Mouse (Mus musculus) right cerebral cortex, postnatal 4 days (tissue): ENCODE data around the gene Kif5c.

Source experiments
- DNase-seq: peaks from one replicate; pipeline ENCODE4 v3.0.0-alpha.2; 2022

The Kif5c gene

DNA sequence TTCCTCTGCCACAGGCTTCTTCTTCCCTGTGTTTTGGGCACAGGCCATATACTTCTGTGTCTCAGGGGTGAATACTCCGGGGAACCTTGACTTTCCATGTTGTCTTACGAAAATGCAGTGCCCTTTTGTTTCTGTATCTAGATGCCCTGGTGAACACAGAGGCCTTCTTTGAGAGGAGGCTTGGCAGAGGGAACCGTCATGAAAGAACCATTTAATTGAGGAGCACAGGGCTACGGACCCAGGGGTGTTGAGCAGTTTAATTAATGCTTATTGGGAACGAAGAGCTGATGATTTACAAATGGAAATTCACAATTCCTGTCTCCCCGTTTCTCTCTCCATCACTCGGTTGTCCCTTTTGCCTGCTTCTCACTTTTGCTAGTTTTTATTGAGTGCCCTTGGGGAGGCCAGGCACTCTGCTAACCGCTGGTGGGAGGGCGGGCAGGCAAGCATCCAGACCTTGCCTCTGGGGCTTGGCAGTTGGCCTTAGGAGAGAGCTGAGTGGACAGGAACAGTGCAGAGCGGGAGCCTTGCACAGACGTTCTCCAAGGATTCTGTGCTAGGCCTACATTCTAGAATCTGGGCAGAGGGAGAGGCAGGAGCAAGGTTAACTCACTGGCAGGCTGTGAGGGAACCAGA, 186.8 kb downstream of the Kif5c start:
- DNase-seq = peak; percentile 42

DNA sequence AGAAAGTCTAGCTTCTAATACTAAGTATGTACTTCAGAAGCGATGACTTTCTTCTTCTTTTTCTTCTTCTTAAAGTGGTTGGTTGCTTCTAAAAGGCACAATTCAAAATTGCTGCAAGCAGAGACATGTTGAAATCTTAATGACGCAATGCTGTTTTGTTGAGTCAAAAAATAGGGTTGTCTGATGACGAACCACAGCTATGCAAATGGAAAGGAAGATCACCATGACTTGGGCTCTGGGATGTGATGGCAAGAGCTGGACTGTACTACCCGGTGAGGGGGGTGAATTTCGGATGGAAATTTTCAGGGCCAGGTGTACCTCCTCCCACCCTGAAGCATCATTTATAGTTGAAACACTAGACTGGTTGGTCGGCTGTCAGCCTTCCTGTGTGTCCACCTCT, 190.4 kb downstream of the Kif5c start:
- no peak for DNase-seq

DNA sequence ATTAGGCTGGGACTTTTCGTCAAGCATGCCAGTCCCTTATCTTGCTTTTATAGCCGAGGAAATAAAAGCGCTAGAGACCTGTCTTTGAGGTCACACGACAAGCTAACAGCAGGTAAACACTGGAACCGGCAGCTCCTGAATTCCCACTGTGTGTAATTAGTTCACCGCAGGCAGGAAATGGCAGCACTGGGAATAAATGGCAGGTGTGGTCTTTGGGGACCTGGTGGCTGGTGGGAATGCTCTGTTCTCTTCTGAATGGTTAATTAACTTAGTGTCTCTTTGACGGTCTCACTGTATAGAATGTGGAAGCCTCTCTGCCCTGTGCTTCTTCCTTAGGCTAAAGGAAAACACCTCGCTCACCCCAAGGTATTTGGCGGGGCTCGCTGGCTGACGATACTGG, 192.3 kb downstream of the Kif5c start:
- no peak for DNase-seq

DNA sequence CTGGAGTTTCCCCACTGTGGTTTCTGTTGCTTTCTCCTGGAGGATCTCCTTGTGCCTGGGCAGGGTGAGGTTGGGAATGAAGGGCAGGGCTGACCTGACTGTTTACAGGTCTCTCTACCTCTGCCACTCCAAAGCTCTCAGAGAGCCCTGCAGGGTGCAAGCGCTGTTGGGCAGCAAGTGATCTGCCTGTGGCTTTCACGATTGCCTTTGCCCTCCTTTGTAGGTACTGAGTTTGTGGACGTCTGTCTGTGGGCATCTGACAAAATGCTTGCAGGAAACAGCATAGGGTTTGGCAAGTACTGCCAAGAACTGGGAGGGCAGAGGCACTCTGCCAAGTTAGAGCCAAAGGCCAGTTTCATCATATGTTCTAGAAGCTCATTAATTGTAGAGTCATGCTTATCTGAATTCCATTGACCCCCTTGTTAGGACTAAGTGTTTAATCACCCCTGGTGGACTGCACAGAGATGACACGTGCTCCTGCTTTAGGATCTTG, 192.8 kb downstream of the Kif5c start:
- no peak for DNase-seq

DNA sequence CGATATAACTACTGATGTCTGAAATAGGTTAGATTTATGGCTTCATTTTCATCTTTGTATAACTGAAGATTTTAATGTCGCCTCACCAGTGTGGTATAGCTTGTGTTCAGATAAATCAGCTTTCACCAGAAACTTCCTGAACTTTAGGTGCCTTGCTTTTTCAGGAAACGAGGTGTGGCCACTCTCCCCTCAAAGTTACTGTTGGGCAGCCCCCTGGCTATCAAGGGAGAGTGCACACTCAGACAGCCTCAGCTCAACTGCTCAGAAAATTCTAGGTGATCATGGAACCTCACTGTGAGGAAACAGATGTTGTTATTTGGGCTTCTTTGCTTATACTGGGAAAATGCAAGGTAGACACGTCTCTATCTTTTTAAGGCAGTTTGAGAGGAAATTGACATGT, 194.1 kb downstream of the Kif5c start:
- DNase-seq = no peak

DNA sequence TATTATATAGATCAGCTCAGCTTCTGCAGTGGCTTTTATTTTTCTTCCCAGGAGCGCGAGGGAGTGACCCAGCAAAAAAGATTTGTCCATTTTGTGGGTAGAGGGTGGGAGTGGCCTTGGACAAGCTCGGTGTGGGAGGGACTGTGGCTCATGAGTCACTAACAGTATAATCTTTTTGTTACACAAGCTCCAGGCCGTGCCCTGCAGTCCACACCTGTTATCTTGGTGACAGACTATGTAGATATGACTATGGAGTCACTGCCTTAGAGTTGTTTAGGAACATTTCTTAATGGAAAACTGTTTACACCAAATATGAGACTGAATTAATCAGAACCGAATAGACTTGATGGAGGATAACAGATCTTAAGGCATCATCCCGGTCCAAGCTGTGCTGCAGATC, 194.9 kb downstream of the Kif5c start:
- DNase-seq = no peak

DNA sequence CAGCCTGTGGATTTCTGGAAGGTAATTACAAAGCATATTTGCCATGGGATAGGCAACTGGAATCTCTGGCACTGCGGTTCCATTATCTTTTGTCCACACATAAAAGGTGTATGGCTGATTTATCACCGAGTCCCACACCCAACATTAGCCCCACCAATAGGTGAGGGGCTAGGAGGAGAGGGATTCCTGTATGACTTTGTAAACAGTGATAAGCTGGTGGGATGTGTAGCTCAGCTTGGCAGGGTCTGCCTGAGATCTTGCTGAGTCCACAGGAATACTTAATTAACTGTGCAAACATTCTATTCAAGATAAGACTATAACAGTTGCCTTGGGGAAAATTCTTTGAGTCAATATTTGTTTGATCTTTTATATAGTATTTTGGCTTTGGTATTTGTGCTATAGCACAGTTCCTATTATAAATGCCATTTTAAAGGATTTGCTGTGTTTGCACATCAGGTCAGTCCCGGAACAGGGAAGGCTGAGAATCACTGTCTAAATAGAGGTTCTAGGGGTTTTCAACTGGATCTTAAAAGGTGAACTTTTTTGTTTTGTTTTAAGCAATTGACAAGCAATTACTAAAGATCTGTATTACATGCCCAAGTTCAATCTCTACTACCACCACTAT, 196.7 kb downstream of the Kif5c start:
- no peak for DNase-seq

DNA sequence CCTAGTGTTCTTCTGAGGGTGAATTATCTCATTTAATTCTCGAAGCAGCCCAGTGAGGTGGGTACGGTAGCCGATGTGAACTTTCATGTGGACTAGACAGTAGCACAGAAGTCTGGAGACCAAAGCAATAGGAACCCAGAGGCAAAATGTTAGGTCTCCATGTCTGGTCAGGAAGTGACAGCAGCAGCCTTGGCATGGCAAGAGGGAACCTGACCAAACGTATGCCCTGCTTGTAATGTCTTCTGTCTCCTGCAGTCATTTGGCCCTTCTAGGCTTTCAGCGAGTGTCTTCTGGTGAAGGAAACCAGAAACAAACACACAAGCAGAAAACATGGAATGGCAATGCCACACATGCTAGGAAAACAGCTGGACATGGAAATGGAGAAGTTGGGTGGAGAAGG, 197.5 kb downstream of the Kif5c start:
- DNase-seq = no peak

DNA sequence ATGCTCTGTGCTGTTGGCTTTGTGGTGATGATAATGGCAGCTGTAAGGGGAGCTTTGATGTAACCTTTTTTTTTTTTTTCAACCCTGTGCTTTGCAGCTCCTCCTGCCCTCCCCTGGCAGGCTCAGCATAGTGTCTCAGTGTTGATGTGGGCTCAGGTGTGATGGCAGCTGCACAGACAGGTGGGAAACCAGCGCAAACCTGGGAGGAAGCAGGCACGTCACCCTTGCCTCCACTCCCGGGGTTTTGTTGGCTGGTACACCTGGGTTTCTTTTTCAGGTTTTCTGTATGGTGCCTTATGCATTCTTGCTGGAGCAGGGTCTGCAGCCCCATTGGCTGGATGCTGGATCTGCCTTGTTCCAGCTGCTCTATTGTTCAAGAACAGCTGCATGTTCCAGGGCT, 198.1 kb downstream of the Kif5c start:
- DNase-seq = no peak

DNA sequence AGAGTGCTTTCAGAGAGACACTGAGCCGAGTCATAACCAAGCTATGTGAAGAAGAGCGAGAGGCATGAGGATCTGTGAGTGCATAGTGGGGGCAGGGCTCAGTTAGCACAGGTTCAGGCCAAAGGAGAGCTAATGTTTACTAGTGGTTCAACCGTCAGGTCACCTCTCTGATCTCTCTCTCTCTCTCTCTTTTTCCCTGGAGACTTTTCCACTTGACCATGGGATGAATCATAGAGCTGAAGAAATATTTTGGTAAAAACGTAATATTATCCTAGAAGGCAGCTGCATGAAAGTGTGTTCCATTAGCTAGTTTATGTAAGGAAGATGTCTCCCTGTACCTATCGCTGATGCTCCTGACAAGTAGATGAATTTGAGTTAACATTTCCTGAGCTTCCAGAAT, 199.0 kb downstream of the Kif5c start:
- DNase-seq = no peak

DNA sequence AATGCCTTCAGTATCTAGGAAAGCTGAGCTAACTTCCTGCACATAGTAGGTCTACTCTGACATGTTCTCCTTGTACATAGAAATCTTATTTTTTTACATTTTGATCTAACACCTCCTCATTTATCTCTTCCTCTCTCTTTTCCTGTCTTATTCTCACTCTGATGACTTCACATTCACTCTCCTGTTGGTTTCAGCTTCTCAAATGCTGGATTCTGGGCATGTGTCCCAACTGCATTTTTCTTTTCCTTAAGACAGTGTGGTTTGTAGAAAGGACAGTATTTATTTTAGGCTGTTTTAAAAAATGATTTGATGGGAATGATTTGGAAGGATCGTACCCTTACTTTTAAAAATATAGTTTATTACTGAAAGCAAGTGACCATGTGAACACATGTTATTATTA, 203.2 kb downstream of the Kif5c start:
- DNase-seq = no peak
